Mouse (Mus musculus) fibroblast of lung, adult 2 months (primary cell): ENCODE measurements around the gene Cacng5.

ENCODE experiments used
- DNase-seq: peaks from one replicate; pipeline ENCODE4 v3.0.0-alpha.2; 2011; ENCODE audit warnings: low read depth

Gene Cacng5

GRCm38 (mm10) chr11:107887342-107887741 is 27.5 kb downstream of the Cacng5 start:
- DNase-seq: no peak

- DNase-seq: no peak
Measured at GRCm38 (mm10) chr11:107876840-107877239, 38.0 kb downstream of the Cacng5 start.

- DNase-seq: no peak
Measured at GRCm38 (mm10) chr11:107875861-107876494, 38.9 kb downstream of the Cacng5 start.

GRCm38 (mm10) chr11:107872743-107873142 is 42.1 kb downstream of the Cacng5 start:
- no peak for DNase-seq

GRCm38 (mm10) chr11:107867509-107867908 is 47.3 kb downstream of the Cacng5 start:
- no peak for DNase-seq

- DNase-seq: peak; percentile 10
Measured at GRCm38 (mm10) chr11:107865128-107865527, 49.7 kb downstream of the Cacng5 start.

- peak; percentile 14 for DNase-seq
Measured at GRCm38 (mm10) chr11:107864024-107864423, 50.8 kb downstream of the Cacng5 start.

GRCm38 (mm10) chr11:107861738-107862137 is 53.1 kb downstream of the Cacng5 start:
- no peak for DNase-seq

GRCm38 (mm10) chr11:107859871-107860270 is 55.0 kb downstream of the Cacng5 start:
- no peak for DNase-seq

GRCm38 (mm10) chr11:107859288-107859687 is 55.6 kb downstream of the Cacng5 start:
- peak; percentile 12 for DNase-seq

GRCm38 (mm10) chr11:107853088-107853487 is 61.8 kb downstream of the Cacng5 start:
- no peak for DNase-seq

GRCm38 (mm10) chr11:107849621-107850020 is 65.2 kb downstream of the Cacng5 start:
- DNase-seq: no peak

- no peak for DNase-seq
Measured at GRCm38 (mm10) chr11:107844175-107844574, 70.7 kb downstream of the Cacng5 start.

GRCm38 (mm10) chr11:107833351-107834040 is 81.4 kb downstream of the Cacng5 start:
- no peak for DNase-seq
